Mouse (Mus musculus) lung, postnatal 14 days (tissue): Measurements from ENCODE around the gene Mrgpra1.
"Not testable (repeated sequence)": the region's sequence is repeated elsewhere in the genome, so short reads cannot be mapped to it uniquely, and the experiment has no call there.

Experiments
- DNase-seq: peaks from one replicate; pipeline ENCODE4 v3.0.0; 2021

Mrgpra1 gene

GRCm38 (mm10) chr7:47354140-47354539, at the start of gene Mrgpra1:
Gene Mrgpra1 (minus strand): TSS chr7:47354240.
- no peak for DNase-seq

GRCm38 (mm10) chr7:47401125-47401524, 47.1 kb upstream of the Mrgpra1 start:
- no peak for DNase-seq

GRCm38 (mm10) chr7:47348421-47348820, 5.6 kb downstream of the Mrgpra1 start:
- no peak for DNase-seq

- no peak for DNase-seq
Observed at GRCm38 (mm10) chr7:47345905-47346478, 8.0 kb downstream of the Mrgpra1 start.

GRCm38 (mm10) chr7:47341887-47342286, 12.2 kb downstream of the Mrgpra1 start:
- DNase-seq, result not testable (repeated sequence)

- DNase-seq, result not testable (repeated sequence)
Observed at GRCm38 (mm10) chr7:47341389-47341788, 12.7 kb downstream of the Mrgpra1 start.

- DNase-seq, result no peak
Observed at GRCm38 (mm10) chr7:47318299-47318698, 35.7 kb downstream of the Mrgpra1 start.

GRCm38 (mm10) chr7:47312289-47312688, 41.8 kb downstream of the Mrgpra1 start:
- DNase-seq, result no peak

- DNase-seq, result no peak
Observed at GRCm38 (mm10) chr7:47309855-47310254, 44.2 kb downstream of the Mrgpra1 start.

GRCm38 (mm10) chr7:47304661-47305060, 49.4 kb downstream of the Mrgpra1 start:
- not testable (repeated sequence) for DNase-seq

GRCm38 (mm10) chr7:47299612-47300011, 54.4 kb downstream of the Mrgpra1 start:
- not testable (repeated sequence) for DNase-seq
